Mouse (Mus musculus) bone marrow macrophage, adult 2 months (primary cell): Measurements from ENCODE around the gene Tmem262.

Experiments used
- CTCF ChIP-seq: IDR thresholded peaks from 2 replicates; pipeline ENCODE4 v1.5.1; 2012; ENCODE audit warnings: low read depth, mild to moderate bottlenecking, low read length, moderate library complexity
- POLR2A ChIP-seq: IDR thresholded peaks from 2 replicates; pipeline ENCODE4 v1.6.1; 2012; ENCODE audit warnings: mild to moderate bottlenecking, low read depth, low read length, borderline replicate concordance

DNA sequence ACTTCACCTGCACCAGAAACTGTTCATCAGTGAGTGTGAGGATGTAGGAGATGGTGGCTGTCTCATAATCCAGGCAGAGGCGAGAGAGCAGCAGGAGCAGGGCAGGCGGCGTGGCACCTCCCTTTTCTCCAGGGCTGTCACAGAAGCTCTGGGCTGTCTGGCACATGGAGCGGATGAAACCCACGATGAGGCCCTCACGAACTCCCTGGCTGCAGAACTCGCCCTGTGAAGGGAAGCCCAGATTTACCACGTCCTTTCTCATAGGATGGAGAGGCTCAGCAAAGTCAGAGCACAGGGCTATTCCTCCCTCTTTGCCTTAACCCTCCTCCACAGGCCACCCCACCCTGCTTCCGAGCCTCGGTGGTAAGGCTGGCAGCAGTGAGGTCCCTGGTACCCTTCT is 10.0 kb upstream of the Tmem262 start:
- no peak for TF ChIP-seq CTCF
- TF ChIP-seq POLR2A: no peak
